Mouse (Mus musculus): ENCODE data around the gene Spo11. TPM values are rescaled to one million over a fixed set of nuclear protein-coding genes. Genes with fewer than 3 reads are reported as not detected.

The Spo11 gene
- polyA plus RNA-seq, 2 experiments: 0.03 TPM; not detected in 1

- no peak for DNase-seq (ENCODE audit: low read depth in 3 of 3, low spot score in 3 of 3)
- Histone ChIP-seq H3K27ac (peak overlapping the region; percentile 80), H3K4me2 (ENCODE audit: low read depth) (peak overlapping the region; percentile 77), H3K4me3 (ENCODE audit: insufficient read depth in 1 of 2, low read depth in 2 of 2, low read length in 2 of 2) (peak overlapping the region; percentile 88 to 99), H3K4me1 (replicated peaks; ENCODE audit: control insufficient read depth in 2 of 2, insufficient read depth in 2 of 2, low read length in 1 of 2) (peaks cover 65 to 69% of the 10 kb centered on the region in 2 experiments), H3K36me3 (replicated peaks; ENCODE audit: control insufficient read depth, insufficient read depth, low read depth) (peaks cover 65% of the 10 kb centered on the region), H3K9ac (replicated peaks) (peak overlapping the region; percentile 83), H3K27me3 (ENCODE audit: control insufficient read depth, insufficient read depth, low read length) (no peaks in the 10 kb centered on the region), H3K9me3 (ENCODE audit: control insufficient read depth, low read length) (no peaks in the 10 kb centered on the region)
- ATAC-seq (ENCODE audit: insufficient read depth): no peak
- TF ChIP-seq EP300 (IDR thresholded peaks at IDR 0.05; ENCODE audit: low read depth) (no peak), CTCF (IDR thresholded peaks at IDR 0.05; ENCODE audit: low read depth) (no peak)
- 27% methylated on average over 4 of the region's 4 CpGs for WGBS (ENCODE audit: insufficient replicate concordance)
Measured at GRCm38 (mm10) chr2:173023966-173024365, 46.5 kb downstream of the Spo11 start.

GRCm38 (mm10) chr2:173024392-173024791 lies 46.9 kb downstream of the Spo11 start:
- DNase-seq (ENCODE audit: low read depth in 3 of 3, low spot score in 3 of 3) (no peak), ATAC-seq (ENCODE audit: insufficient read depth) (no peak)
- WGBS (ENCODE audit: insufficient replicate concordance): 60% methylated on average over 8 of the region's 8 CpGs
- H3K4me1 ChIP-seq (replicated peaks; ENCODE audit: control insufficient read depth in 2 of 2, insufficient read depth in 2 of 2, low read length in 1 of 2): peaks cover 61 to 67% of the 10 kb centered on the region in 2 experiments
- TF ChIP-seq EP300 (IDR thresholded peaks at IDR 0.05; ENCODE audit: low read depth): no peak
- TF ChIP-seq CTCF (IDR thresholded peaks at IDR 0.05; ENCODE audit: low read depth): no peak
- peak overlapping the region; percentile 80 for H3K27ac ChIP-seq
- H3K9me3 ChIP-seq (ENCODE audit: control insufficient read depth, low read length): no peaks in the 10 kb centered on the region
- H3K4me3 ChIP-seq (ENCODE audit: insufficient read depth in 1 of 2, low read depth in 2 of 2, low read length in 2 of 2): peak overlapping the region; percentile 88 to 99
- H3K27me3 ChIP-seq (ENCODE audit: control insufficient read depth, insufficient read depth, low read length): no peaks in the 10 kb centered on the region
- peak overlapping the region; percentile 77 for H3K4me2 ChIP-seq (ENCODE audit: low read depth)
- peaks cover 70% of the 10 kb centered on the region for H3K36me3 ChIP-seq (replicated peaks; ENCODE audit: control insufficient read depth, insufficient read depth, low read depth)
- peak overlapping the region; percentile 83 for H3K9ac ChIP-seq (replicated peaks)

GRCm38 (mm10) chr2:173024938-173025337 lies 47.4 kb downstream of the Spo11 start:
- Histone ChIP-seq H3K36me3 (replicated peaks; ENCODE audit: control insufficient read depth, insufficient read depth, low read depth) (peaks cover 75% of the 10 kb centered on the region), H3K9ac (replicated peaks) (peak overlapping the region; percentile 83), H3K4me1 (replicated peaks; ENCODE audit: control insufficient read depth in 2 of 2, insufficient read depth in 2 of 2, low read length in 1 of 2) (peaks cover 58 to 68% of the 10 kb centered on the region in 2 experiments), H3K27me3 (ENCODE audit: control insufficient read depth, insufficient read depth, low read length) (no peaks in the 10 kb centered on the region), H3K4me3 (ENCODE audit: insufficient read depth in 1 of 2, low read depth in 2 of 2, low read length in 2 of 2) (peak overlapping the region; percentile 88 to 99), H3K27ac (peak overlapping the region; percentile 80), H3K9me3 (ENCODE audit: control insufficient read depth, low read length) (no peaks in the 10 kb centered on the region), H3K4me2 (ENCODE audit: low read depth) (peak overlapping the region; percentile 77)
- 47% methylated on average over 4 of the region's 4 CpGs for WGBS (ENCODE audit: insufficient replicate concordance)
- no peak for TF ChIP-seq EP300 (IDR thresholded peaks at IDR 0.05; ENCODE audit: low read depth)
- TF ChIP-seq CTCF (IDR thresholded peaks at IDR 0.05; ENCODE audit: low read depth): no peak
- no peak for ATAC-seq (ENCODE audit: insufficient read depth)
- no peak for DNase-seq (ENCODE audit: low read depth in 3 of 3, low spot score in 3 of 3)

GRCm38 (mm10) chr2:173026286-173026685 lies 48.8 kb downstream of the Spo11 start:
- TF ChIP-seq CTCF (IDR thresholded peaks at IDR 0.05; ENCODE audit: low read depth): no peak
- TF ChIP-seq EP300 (IDR thresholded peaks at IDR 0.05; ENCODE audit: low read depth): no peak
- Histone ChIP-seq H3K36me3 (replicated peaks; ENCODE audit: control insufficient read depth, insufficient read depth, low read depth) (peaks cover 89% of the 10 kb centered on the region), H3K4me2 (ENCODE audit: low read depth) (peak overlapping the region; percentile 77), H3K27me3 (ENCODE audit: control insufficient read depth, insufficient read depth, low read length) (no peaks in the 10 kb centered on the region), H3K4me3 (ENCODE audit: insufficient read depth in 1 of 2, low read depth in 2 of 2, low read length in 2 of 2) (peak overlapping the region; percentile 88 to 99), H3K27ac (peak overlapping the region; percentile 80), H3K9me3 (ENCODE audit: control insufficient read depth, low read length) (no peaks in the 10 kb centered on the region), H3K9ac (replicated peaks) (peak overlapping the region; percentile 83), H3K4me1 (replicated peaks; ENCODE audit: control insufficient read depth in 2 of 2, insufficient read depth in 2 of 2, low read length in 1 of 2) (peaks cover 54 to 68% of the 10 kb centered on the region in 2 experiments)
- WGBS (ENCODE audit: insufficient replicate concordance): 46% methylated on average over 5 of the region's 5 CpGs
- ATAC-seq (ENCODE audit: insufficient read depth) (no peak), DNase-seq (ENCODE audit: low read depth in 3 of 3, low spot score in 3 of 3) (no peak)

GRCm38 (mm10) chr2:173026688-173027131 lies 49.2 kb downstream of the Spo11 start:
- ATAC-seq (ENCODE audit: insufficient read depth) (no peak), DNase-seq (ENCODE audit: low read depth in 3 of 3, low spot score in 3 of 3) (no peak)
- peak overlapping the region; percentile 77 for H3K4me2 ChIP-seq (ENCODE audit: low read depth)
- no peaks in the 10 kb centered on the region for H3K27me3 ChIP-seq (ENCODE audit: control insufficient read depth, insufficient read depth, low read length)
- WGBS (ENCODE audit: insufficient replicate concordance): 37% methylated on average over 3 of the region's 3 CpGs
- H3K36me3 ChIP-seq (replicated peaks; ENCODE audit: control insufficient read depth, insufficient read depth, low read depth): peaks cover 93% of the 10 kb centered on the region
- peak overlapping the region; percentile 88 to 99 for H3K4me3 ChIP-seq (ENCODE audit: insufficient read depth in 1 of 2, low read depth in 2 of 2, low read length in 2 of 2)
- no peaks in the 10 kb centered on the region for H3K9me3 ChIP-seq (ENCODE audit: control insufficient read depth, low read length)
- TF ChIP-seq EP300 (IDR thresholded peaks at IDR 0.05; ENCODE audit: low read depth): no peak
- TF ChIP-seq CTCF (IDR thresholded peaks at IDR 0.05; ENCODE audit: low read depth): no peak
- H3K4me1 ChIP-seq (replicated peaks; ENCODE audit: control insufficient read depth in 2 of 2, insufficient read depth in 2 of 2, low read length in 1 of 2): peaks cover 56 to 70% of the 10 kb centered on the region in 2 experiments
- peak overlapping the region; percentile 83 for H3K9ac ChIP-seq (replicated peaks)
- H3K27ac ChIP-seq: peak overlapping the region; percentile 80
